Mouse (Mus musculus): Measurements from ENCODE around the gene Hoxb2. TPM values are rescaled to one million over a fixed set of nuclear protein-coding genes. Genes with fewer than 3 reads are reported as not detected.

The Hoxb2 gene
- polyA plus RNA-seq, 1 experiment: 1.5 TPM

DNA sequence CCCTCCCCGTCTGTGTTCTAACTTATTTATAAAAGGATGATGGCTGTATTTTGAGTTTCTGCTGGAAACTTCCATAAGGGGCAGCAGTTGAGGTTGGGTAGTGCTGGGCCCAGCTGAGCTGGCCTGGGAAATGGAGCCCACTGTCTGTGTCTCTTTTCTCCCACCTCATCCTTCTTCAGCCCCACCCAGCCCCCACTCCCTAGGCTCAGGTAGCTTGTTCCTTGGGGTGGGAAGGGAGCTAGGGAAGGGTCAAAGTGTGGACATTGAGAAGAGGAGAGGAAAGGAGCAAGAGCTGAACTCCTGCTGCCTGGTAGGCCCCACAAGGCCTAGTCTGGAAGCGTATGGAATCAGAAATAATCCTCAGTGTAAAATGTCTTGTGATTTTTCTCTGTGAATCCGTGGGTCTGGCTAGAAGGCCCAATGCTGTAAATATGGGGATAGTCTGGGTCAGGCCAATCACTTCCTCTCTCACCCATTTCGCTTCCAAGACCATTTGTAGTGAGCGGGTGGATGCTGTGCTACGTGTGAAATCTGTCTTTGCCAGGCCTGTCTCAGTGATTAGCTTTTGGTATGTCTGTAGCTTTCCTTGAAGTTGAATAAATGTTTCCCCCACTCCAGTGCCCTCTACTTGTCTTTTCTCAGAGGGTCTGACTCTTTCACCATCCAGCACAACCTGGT is 44.7 kb upstream of the Hoxb2 start:
- no peak for DNase-seq
- TF ChIP-seq CTCF (IDR thresholded peaks at IDR 0.05; ENCODE audit: borderline replicate concordance, control insufficient read depth, extremely low read depth, insufficient read depth, low read length, poor library complexity): no peak
- TF ChIP-seq POLR2A (IDR thresholded peaks at IDR 0.05; ENCODE audit: control insufficient read depth, extremely low read depth, insufficient read depth, low read length, poor library complexity): no peak
- H3K27ac ChIP-seq (ENCODE audit: control insufficient read depth, insufficient read depth, low read length): no peak overlapping the region
- H3K4me1 ChIP-seq (replicated peaks; ENCODE audit: control insufficient read depth, insufficient read depth, low read length): no peaks in the 10 kb centered on the region
- H3K27me3 ChIP-seq (ENCODE audit: control insufficient read depth, insufficient read depth, low read length): peaks cover 7% of the 10 kb centered on the region
- H3K4me3 ChIP-seq (ENCODE audit: control insufficient read depth, insufficient read depth, low read length): no peak overlapping the region
- 89% methylated on average over 6 of the region's 6 CpGs for WGBS
- no peaks in the 10 kb centered on the region for H3K36me3 ChIP-seq (ENCODE audit: control insufficient read depth, insufficient read depth, low read length)

DNA sequence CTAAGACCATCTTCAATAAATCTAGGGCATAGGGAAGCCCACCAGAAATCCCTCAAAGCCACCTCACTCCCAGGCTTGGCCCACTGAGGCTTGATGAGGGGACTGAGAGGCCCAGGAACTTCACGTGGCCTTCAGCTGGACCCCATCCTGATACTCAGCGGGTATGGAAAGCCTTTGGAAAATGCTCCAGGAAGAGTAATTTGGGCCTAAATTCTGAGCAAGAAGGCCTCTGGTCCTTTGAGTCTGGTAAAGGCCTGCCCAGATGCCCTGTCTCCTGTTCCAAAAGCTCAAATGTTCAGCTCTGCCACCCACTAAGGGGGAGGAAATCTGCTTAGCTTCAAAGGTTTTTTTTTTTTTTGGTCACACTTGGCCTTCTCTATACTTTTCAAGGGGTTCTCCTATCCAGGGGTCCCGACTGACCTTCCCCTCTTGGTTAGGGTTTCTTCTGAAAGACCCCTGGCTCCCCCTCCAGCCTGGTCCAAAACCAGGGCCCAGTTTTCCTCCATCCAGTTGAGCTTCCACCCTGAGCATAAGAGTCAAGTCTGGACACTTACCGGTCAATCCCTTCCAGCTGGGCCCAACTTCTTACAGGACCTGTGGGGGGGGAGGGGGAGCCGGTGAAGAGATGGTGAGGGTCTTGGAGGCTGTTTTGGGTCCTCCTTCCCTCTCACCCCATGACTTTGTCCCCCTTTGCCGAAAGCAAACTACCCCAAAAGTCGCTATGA is 44.0 kb upstream of the Hoxb2 start:
- no peak overlapping the region for H3K4me3 ChIP-seq (ENCODE audit: control insufficient read depth, insufficient read depth, low read length)
- H3K4me1 ChIP-seq (replicated peaks; ENCODE audit: control insufficient read depth, insufficient read depth, low read length): peaks cover 4% of the 10 kb centered on the region; the same call in 1 of the 2 replicates
- no peak for TF ChIP-seq POLR2A (IDR thresholded peaks at IDR 0.05; ENCODE audit: control insufficient read depth, extremely low read depth, insufficient read depth, low read length, poor library complexity)
- H3K27me3 ChIP-seq (ENCODE audit: control insufficient read depth, insufficient read depth, low read length): peaks cover 7% of the 10 kb centered on the region
- no peaks in the 10 kb centered on the region for H3K36me3 ChIP-seq (ENCODE audit: control insufficient read depth, insufficient read depth, low read length)
- no peak for DNase-seq
- 78% methylated on average over 7 of the region's 7 CpGs for WGBS
- no peak overlapping the region for H3K27ac ChIP-seq (ENCODE audit: control insufficient read depth, insufficient read depth, low read length)

DNA sequence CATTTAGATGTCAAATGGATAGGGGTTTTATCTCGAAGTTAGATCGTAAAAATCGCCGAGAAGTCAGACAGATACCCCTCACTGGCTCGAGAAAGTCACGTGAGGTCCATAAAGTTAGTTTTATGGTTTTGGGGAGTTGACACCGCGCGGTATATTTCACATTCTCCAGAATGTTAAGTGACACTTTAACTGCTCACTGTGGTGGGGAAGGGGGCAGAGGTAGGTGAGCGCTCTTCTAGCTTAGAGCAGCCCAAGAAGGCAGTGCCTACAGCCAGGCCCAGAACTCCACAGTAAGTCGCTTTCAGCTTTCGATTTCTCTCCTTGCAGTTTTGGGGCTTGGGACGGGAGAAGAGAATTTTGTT is 43.4 kb upstream of the Hoxb2 start:
- no peaks in the 10 kb centered on the region for H3K36me3 ChIP-seq (ENCODE audit: control insufficient read depth, insufficient read depth, low read length)
- DNase-seq: no peak
- 47% methylated on average over 13 of the region's 13 CpGs for WGBS
- H3K4me3 ChIP-seq (ENCODE audit: control insufficient read depth, insufficient read depth, low read length): no peak overlapping the region
- peaks cover 6% of the 10 kb centered on the region; the same call in 1 of the 2 replicates for H3K4me1 ChIP-seq (replicated peaks; ENCODE audit: control insufficient read depth, insufficient read depth, low read length)
- H3K27ac ChIP-seq (ENCODE audit: control insufficient read depth, insufficient read depth, low read length): no peak overlapping the region
- H3K27me3 ChIP-seq (ENCODE audit: control insufficient read depth, insufficient read depth, low read length): peaks cover 7% of the 10 kb centered on the region
- TF ChIP-seq POLR2A (IDR thresholded peaks at IDR 0.05; ENCODE audit: control insufficient read depth, extremely low read depth, insufficient read depth, low read length, poor library complexity) (no peak), CTCF (IDR thresholded peaks at IDR 0.05; ENCODE audit: borderline replicate concordance, control insufficient read depth, extremely low read depth, insufficient read depth, low read length, poor library complexity) (no peak)

DNA sequence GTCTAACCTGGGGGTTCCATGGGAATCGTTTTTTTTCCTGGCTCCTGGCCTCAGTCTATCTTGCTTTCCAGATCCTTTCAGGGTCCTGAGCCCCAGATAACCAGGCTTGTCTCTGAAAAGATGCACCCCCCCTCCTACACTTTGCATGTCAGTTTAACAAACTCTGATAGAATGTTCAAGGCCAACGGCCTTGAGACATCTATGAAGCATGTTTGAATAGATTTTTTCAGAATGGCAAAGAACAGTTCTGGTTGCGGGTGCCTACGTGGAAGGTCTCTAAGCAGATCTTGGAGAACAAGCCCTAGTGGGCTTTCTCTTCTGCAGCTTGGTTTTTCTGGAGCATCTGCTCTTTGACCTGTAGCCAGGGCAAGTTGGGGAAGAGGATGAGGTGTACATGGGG is 41.6 kb upstream of the Hoxb2 start:
- Histone ChIP-seq H3K27ac (ENCODE audit: control insufficient read depth, insufficient read depth, low read length) (no peak overlapping the region), H3K36me3 (ENCODE audit: control insufficient read depth, insufficient read depth, low read length) (no peaks in the 10 kb centered on the region), H3K4me1 (replicated peaks; ENCODE audit: control insufficient read depth, insufficient read depth, low read length) (peaks cover 9% of the 10 kb centered on the region; the same call in 1 of the 2 replicates), H3K4me3 (ENCODE audit: control insufficient read depth, insufficient read depth, low read length) (no peak overlapping the region), H3K27me3 (ENCODE audit: control insufficient read depth, insufficient read depth, low read length) (peaks cover 10% of the 10 kb centered on the region)
- no peak for DNase-seq
- 65% methylated on average over 4 of the region's 4 CpGs for WGBS
- no peak for TF ChIP-seq POLR2A (IDR thresholded peaks at IDR 0.05; ENCODE audit: control insufficient read depth, extremely low read depth, insufficient read depth, low read length, poor library complexity)
- TF ChIP-seq CTCF (IDR thresholded peaks at IDR 0.05; ENCODE audit: borderline replicate concordance, control insufficient read depth, extremely low read depth, insufficient read depth, low read length, poor library complexity): no peak

DNA sequence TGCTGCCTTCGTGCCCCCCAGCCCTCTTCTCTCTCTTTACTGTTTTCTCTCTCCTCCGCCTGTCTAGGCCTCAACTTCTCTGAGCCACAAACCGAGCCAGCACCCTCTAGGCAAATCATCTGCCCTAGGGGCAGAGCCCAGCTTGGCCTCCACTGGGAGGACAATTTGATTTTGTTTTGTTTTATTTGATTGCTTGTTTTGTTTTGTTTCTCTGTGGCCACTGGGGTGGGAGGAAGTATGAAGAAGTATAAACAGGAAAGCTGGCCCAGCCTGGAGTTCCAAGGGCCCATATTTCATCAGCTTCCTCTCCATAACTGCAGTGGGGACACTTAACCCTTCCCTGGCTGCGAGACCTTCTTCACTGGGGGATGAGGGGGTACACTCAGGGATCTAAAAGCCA is 41.0 kb upstream of the Hoxb2 start:
- no peak for DNase-seq
- TF ChIP-seq POLR2A (IDR thresholded peaks at IDR 0.05; ENCODE audit: control insufficient read depth, extremely low read depth, insufficient read depth, low read length, poor library complexity) (no peak), CTCF (IDR thresholded peaks at IDR 0.05; ENCODE audit: borderline replicate concordance, control insufficient read depth, extremely low read depth, insufficient read depth, low read length, poor library complexity) (no peak)
- H3K4me1 ChIP-seq (replicated peaks; ENCODE audit: control insufficient read depth, insufficient read depth, low read length): peaks cover 9% of the 10 kb centered on the region; the same call in 1 of the 2 replicates
- peaks cover 15% of the 10 kb centered on the region for H3K27me3 ChIP-seq (ENCODE audit: control insufficient read depth, insufficient read depth, low read length)
- no peak overlapping the region for H3K4me3 ChIP-seq (ENCODE audit: control insufficient read depth, insufficient read depth, low read length)
- 60% methylated on average over 4 of the region's 4 CpGs for WGBS
- H3K27ac ChIP-seq (ENCODE audit: control insufficient read depth, insufficient read depth, low read length): no peak overlapping the region
- no peaks in the 10 kb centered on the region for H3K36me3 ChIP-seq (ENCODE audit: control insufficient read depth, insufficient read depth, low read length)

DNA sequence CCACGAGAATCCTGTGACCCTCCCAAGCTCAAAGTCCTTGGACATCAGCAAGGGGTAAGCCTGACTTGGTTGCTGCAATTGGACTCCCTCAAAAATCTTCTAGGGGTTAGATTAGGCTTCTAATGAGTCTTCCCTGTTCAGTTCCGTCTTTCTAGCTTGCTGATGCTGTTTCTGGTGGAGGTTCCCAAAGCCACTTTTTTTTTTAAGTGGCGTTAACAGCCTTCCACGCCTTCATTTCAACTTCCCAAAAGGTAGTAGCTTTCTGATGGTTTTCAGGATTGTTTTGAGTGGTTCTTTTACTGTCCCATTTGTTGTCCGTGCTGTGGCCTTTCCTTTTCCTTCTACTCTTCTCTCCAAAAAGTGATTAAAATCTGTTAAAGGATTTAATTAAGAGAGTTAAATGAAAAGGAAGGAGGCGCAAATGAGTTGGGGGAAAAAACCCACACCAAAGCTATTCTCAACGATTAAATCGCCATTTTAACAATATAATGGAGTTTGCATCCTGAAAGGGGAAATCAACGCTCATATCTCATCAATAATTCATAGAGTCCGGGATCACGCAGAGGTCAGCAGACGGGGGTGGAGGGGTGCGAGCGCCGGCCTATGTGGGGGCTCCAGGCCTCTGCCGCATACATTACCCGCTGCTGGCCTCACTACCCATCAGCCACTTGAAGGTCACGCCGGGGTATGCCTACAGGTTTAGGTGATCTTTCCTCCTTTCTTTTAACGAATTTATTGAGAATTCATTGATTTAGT is 40.0 kb upstream of the Hoxb2 start:
- H3K4me1 ChIP-seq (replicated peaks; ENCODE audit: control insufficient read depth, insufficient read depth, low read length): peaks cover 9% of the 10 kb centered on the region; the same call in 1 of the 2 replicates
- H3K27ac ChIP-seq (ENCODE audit: control insufficient read depth, insufficient read depth, low read length): no peak overlapping the region
- no peak for DNase-seq
- peaks cover 19% of the 10 kb centered on the region for H3K27me3 ChIP-seq (ENCODE audit: control insufficient read depth, insufficient read depth, low read length)
- 78% methylated on average over 20 of the region's 20 CpGs for WGBS
- H3K36me3 ChIP-seq (ENCODE audit: control insufficient read depth, insufficient read depth, low read length): no peaks in the 10 kb centered on the region
- no peak for TF ChIP-seq CTCF (IDR thresholded peaks at IDR 0.05; ENCODE audit: borderline replicate concordance, control insufficient read depth, extremely low read depth, insufficient read depth, low read length, poor library complexity)
- TF ChIP-seq POLR2A (IDR thresholded peaks at IDR 0.05; ENCODE audit: control insufficient read depth, extremely low read depth, insufficient read depth, low read length, poor library complexity): no peak
- H3K4me3 ChIP-seq (ENCODE audit: control insufficient read depth, insufficient read depth, low read length): no peak overlapping the region

All from thymus, adult 2 months (tissue).